Mouse (Mus musculus) bone marrow, adult 2 months (tissue): ENCODE measurements around the gene Stk10.

ENCODE experiments used
- CTCF ChIP-seq: fragments of 200-500 bp; IDR thresholded peaks from 2 replicates; pipeline ENCODE4 v1.5.1; 2011; ENCODE audit warnings: low read length, control low read depth; ENCODE audit not compliant: control insufficient read depth, insufficient read depth
- POLR2A ChIP-seq: fragments of 200-500 bp; IDR thresholded peaks from 2 replicates; pipeline ENCODE4 v1.6.1; 2011; ENCODE audit warnings: low read depth, mild to moderate bottlenecking, control low read depth, low read length, borderline replicate concordance; ENCODE audit not compliant: control insufficient read depth

DNA sequence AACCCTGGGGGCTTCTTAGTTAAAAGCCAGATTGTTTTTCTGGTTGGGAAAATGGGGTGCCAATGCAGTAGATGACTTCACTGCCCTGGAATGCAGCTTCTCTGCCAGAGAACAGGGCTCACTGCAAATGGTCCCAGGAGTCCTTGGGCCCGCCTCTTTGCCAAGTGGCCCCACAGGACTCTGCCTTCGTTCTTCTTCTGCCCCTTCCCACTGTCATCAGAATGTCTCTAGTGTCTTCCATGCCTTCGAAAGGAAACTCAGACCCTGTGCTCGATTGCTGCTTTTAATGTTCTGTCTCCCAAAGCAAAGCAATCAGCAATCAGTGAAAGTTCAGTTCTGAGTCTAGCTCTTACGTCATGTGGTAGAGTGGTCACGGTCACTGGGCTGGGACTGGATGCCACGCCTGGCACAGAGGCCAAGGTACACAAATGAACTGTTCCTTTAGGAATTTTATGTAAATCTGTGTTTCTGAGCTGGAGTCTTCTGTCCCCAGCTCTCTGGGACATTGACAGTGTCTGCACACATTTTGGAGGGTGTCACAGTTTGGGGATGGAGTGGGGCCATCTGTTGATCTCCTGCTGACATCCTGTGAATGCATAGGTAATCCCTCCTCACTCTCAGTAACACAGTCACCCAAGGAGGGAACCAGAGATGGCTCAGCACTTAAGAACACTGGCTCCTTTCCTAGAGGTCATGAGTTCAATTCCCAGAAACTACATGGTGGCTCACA, 72.2 kb downstream of the Stk10 start:
- TF ChIP-seq POLR2A (no peak), CTCF (no peak)
